Mouse (Mus musculus): ENCODE results near the gene Itgal. TPM values are rescaled to one million over a fixed set of nuclear protein-coding genes. Genes with fewer than 3 reads are reported as not detected.
A peak's percentile ranks its signal among the peaks of the same experiment; 100 is the strongest.
"Not testable (repeated sequence)": the region's sequence is repeated elsewhere in the genome, so short reads cannot be mapped to it uniquely, and the experiment has no call there.

Gene Itgal
- total and polyA plus RNA-seq, 3 experiments: 1.7 to 2.4 (median 1.7) TPM

DNA sequence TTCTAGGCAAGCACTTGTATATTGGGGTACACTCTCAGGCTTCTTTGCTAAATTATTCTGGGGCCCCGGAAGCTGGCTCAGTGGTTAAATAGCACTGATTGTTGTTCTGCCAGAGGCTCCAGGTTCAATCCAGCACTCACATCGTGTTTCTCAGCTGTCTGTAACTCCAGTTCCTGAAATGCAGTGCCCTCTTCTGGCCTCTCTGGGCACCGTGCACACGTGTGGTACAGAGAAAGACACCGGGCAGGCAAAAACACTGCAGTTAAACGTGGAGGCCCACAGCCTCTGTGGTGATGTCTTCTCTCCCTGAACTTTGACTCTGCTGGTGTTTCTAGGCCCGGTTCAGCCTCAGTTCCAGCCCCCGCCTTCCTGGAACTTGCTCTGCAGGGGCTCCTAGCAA lies 17.7 kb upstream of the Itgal start:
- peak; percentile 57 for DNase-seq

DNA sequence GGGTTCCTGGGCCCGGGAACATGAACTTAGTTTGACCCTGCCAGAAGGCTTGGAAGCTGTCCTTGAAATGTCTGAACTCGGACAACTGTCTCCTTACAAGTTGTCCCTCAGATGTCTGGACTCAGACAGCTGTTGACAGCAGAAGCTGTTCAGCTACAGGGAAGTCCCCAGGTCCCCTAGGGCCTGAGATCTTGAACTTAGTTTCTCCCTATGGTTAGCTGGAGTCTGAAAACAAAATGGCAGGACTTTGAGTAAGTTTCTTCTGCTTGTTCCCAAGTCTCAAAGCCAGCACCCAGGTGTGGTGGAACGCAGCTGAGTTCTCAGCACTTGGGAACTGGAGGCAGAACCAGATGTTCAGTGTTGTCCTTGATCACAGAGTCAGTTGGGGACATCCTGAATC lies 16.0 kb upstream of the Itgal start:
- no peak for DNase-seq

DNA sequence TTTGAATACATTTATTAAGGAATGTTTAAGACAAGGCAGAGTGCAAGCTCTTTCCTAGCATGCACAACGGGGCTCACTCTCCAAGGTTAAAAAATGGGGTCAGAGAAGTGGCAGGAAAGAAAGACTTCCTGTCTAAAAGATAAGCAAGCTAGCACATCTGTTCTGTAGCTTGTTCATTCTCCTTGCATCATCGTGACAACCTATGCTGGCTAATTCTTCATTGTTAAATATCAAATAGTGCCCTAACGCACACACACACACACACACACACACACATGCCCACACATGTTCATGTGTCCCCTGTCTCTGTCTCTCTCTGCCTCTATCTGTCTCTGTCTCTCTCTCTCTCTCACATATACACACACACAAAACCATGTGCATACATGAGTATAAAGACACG lies 14.9 kb upstream of the Itgal start:
- no peak for DNase-seq

DNA sequence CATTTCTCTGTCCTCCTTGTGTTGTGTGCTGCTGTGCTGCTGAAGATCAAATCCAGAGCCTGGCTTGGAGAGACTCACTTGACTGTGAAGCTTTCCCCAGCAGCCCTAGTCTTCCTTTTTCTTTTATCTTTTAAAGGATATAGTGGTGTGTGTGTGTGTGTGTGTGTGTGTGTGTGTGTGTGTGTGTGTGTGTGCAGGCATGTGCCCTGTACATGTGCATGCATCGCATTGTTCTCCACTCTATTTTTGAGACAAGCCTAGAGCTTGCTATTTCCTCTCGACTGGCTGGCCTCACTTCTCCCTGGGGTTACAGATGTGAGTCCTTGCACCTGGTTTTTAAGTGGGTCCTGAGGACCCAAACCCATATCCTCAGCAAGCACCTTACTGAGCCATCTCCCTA lies 13.9 kb upstream of the Itgal start:
- DNase-seq: no peak

DNA sequence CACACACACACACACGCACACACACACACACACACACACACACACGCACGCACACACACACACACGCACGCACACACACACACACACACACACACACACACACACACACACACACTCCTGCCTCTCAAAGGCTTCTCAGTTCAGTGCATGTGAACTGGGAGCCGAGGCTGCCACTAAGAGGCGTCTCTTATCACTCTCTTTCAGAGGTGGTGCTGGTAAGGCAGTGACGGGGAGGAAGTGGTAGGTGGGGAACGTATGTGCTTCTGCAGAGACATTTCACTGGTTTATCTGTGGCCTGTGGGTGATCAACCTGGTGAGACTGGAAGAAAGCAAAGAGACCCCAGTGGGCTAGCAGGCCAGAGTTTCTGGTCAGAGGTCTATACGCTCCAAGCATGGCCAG lies 10.9 kb upstream of the Itgal start:
- DNase-seq: no peak

DNA sequence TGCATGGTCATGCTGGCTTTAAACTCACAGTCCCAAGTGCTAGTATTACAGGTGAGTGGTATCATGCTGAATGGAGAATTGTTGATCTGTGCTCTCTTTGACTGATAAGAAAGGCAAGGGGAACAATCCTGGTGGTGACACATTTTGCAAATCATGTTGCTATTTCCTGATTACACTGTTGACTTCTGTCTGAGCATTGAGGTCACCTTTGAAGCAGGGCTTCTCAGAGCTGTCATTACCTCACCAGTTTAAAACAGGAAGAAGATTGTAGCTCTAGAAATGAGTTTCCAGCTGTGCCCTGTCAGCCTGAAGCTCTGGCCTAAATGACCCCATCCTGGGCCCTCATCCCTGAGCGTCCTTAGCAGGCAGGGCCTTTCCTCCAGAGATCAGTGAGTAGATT lies 8.1 kb upstream of the Itgal start:
- no peak for DNase-seq

DNA sequence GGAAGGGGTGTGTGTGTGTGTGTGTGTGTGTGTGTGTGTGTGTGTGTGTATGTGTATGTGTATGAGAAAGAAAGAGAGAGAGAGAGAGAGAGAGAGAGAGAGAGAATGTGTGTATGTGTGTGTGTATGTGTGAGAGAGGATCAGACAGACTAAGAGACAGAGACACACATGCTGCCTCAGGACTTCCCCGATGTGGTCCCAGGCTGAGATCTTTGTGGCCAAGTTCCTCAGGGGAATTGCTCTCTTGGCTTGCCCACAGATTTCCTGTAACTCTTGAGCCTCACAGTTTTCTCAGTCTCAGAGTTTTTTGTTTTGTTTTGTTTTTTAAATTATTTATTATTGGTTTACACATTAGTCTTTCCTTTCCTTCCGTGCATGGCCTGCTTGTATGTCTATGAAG lies 6.8 kb upstream of the Itgal start:
- no peak for DNase-seq

DNA sequence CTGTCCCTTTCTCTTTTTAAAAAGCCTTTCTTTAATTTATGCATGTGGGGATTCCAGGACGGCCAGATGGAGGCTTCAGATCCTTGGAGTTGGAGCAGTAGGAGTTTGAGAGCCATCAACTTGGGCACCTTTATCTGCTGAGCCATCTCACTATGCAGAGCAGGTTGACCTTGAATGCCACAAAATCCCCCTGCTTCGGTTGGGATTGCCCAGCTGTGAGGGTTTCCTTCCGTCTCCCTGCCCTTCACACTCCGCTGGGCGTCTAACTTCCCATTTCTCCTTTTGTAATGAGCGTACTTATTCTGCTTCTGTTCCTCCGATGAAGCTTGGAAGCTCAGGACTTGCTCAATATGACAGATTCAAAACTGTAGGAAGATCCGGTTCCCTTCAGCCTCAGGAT lies 5.9 kb upstream of the Itgal start:
- no peak for DNase-seq

DNA sequence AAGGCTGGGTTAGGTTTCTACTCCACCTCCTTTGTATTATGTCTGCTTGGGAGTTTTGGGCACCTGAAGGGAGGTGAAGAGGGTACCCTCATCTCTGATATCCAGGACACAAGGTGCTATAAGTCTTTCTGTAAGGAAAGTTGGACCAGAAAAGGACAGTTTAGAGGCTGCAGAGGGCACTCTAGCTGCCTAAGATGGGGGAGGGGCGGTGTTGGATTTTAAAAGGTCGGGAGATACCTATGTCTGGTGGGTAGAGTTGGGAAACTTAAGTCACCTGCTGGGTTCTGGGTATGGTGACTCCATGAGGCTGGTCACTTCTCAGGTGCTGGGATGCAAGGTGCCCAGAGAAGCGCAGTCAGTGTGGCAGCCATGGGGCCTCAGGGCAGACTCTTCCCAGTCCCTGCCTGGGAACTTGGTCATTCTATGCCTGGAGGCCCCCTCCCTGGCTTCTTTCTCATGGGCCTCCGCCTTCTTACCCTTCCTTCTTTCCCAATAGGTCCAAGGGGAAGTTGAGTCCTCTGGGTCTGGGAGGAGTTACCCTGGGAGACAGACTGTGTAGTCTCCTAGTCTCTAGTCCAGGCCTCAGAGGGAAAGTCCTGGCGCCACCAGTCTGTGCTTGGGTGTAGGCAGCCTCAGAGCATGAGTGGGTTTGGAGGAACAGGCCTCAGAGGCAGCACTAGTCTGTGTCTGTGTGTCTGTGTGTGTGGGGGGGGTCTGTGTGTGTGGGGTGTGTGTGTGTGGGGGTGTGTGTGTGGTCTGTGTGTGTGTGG lies 911 bp downstream of the Itgal start:
- no peak for DNase-seq

DNA sequence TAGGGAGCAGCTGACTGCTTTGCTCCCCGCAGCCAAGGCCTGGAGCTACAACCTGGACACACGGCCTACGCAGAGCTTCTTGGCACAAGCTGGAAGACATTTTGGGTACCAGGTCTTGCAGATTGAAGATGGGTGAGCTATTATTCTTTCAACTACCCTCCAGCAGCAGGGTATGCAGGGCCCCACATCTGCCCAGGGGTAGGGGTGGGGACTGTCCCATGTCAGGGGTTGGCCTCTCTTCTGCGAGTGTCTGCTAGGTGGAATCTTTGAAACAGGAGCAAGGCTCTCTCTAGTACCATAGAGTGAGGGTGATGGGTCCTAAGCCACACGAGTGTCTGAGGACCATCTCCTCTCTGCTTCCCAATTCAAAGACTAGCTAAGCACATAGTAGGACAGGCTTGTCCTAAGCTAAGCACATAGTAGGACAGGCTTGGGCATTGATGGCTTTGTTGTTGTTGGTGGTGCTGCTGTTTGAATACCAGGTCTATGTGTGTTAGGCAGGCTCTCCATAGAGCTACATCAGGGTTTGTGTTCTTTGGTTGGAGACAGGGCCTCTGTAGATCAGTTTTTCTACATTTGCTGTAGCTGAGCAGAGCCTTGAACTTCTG lies 1.6 kb downstream of the Itgal start:
- DNase-seq: no peak

DNA sequence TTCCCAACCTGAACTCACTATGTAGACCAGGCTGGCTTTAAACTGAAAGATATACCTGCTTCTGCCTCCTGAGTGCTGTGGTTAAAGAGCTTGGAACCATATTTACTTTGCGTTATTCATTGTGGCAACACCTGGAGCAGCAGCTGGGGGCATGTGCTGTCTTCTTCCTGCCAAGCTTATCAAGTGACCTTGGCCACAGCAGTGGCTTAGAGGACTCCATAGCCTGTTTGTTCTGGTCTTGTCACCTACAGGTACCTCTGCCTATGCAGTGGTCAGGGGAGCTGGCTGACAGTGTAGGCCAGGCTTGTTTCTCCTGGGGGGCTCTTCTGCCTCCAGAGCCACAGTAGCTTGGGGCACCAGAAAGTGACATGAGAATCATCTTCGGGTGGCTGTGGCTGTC lies 12.4 kb downstream of the Itgal start:
- no peak for DNase-seq

DNA sequence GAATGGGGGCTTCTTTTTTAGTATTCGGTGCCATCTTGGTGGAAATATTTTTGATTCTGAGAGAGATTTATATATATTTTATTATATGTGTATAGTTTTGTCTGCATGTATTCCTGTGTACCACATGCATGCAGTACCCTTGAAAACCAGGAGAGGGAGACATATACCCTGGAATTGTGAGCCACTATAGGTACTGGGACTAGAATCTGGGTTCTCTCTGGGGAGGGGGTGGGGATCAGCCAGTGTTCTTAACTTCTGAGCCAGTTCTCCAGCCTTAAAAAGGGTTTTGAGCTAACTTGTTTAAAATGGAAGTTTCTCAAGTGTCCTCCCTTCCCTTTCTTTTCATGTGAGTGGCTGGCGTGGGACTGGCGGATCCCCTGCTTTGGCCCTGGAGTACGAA lies 12.8 kb downstream of the Itgal start:
- DNase-seq: peak; percentile 32

DNA sequence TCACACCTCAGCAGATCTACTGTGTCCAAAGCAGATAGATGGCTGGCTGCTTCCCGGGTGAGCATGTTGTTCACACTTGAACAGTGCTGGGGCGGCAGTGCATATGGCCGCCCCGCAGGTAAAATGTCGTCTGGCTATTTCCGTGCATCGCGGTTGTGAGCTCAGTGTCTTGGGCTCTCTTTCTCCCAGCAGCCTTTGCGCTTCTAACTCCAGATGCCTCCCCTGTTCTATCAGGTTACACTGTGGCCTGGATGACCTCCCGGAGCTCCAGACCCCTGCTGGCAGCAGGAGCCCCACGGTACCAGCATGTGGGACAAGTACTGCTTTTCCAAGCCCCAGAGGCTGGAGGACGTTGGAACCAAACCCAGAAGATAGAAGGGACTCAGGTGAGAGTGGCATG lies 13.9 kb downstream of the Itgal start:
- DNase-seq: no peak

DNA sequence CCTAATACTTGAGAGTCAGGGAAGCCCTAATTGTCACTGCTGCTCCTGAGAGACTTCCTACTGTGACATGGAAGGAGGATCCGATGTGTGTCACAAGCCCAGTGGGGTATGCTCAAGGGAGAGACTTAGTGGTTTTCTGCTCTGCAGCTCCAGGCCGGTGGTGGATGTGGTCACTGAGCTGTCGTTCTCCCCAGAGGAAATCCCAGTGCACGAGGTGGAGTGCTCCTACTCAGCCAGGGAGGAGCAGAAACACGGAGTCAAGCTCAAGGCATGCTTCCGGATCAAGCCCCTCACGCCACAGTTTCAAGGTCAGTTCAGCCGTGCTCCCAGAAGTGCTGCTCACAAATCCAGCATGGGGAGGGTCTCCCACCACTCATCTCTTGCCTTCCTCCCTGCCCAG lies 17.9 kb downstream of the Itgal start:
- no peak for DNase-seq

DNA sequence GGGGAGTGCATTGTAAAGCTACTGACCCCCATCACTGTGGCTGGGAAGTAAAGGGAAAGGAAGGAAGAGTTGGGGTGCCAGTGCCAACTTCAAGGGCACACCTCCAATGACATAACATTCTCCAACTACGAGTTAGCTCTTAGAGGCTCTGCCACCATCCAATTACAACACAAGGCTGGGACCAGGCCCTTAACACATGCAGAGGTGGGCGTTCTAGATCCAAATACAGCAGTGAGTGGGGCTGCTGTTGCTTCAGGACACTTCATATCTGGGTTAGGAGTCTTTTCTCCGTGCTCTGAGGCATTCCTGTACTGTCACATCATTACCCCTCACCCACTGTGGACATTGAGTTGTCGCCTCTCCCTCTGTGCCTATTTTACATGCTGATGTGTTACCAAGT lies 25.0 kb downstream of the Itgal start:
- no peak for DNase-seq

DNA sequence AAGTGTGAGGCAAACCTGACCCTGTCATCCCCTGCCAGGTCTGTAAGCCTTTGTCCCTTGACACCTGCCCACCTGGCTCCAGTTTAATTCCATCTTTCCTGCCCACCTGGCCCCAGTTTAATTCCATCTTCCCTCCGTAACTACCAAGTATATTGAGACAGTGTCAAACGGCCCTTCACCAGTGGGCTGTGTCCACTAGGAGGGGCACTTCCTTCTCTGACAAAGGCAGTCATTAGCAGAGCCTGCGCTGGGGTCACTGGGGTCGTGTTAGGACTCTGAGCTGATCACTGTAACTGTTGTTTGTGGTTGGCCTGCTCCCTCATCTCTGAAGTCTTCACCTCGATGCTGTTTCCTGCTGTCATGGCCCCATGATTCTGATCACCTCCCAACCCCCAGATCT lies 26.0 kb downstream of the Itgal start:
- no peak for DNase-seq

DNA sequence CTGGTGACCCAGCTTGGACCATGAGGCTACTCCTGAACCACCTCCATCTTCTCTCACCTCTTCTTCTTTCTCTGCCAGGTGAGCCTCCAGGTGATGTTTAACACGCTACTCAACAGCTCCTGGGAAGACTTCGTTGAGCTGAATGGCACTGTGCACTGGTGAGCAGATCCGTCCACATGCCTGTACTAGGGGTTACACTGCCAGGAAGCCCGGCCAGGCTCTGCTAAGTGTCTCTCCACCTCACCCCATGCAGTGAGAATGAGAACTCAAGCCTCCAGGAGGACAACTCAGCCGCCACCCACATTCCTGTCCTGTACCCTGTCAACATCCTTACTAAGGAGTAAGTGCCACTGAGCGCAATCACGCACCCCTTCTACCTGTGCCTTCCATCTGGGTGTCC lies 28.9 kb downstream of the Itgal start:
- DNase-seq: no peak

DNA sequence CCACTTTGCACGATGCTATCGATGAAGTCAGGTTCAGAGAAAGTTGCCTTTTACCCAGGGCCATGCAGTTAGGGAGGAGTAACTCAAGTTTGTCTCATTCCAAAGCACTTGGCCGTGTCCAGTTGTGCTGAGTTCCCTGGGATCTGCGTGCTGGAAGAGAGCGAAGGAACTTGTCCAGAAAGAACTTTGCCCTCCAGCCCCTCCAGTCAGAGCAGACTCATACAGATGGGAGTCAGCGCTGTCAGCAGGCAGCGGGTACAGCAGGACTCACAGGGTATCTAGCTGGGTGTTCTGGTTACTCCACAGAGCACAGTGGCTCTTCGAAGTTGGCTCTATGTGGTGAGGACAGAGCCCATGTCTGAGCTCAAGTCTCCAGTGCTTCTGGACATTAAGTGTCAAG lies 29.5 kb downstream of the Itgal start:
- no peak for DNase-seq

DNA sequence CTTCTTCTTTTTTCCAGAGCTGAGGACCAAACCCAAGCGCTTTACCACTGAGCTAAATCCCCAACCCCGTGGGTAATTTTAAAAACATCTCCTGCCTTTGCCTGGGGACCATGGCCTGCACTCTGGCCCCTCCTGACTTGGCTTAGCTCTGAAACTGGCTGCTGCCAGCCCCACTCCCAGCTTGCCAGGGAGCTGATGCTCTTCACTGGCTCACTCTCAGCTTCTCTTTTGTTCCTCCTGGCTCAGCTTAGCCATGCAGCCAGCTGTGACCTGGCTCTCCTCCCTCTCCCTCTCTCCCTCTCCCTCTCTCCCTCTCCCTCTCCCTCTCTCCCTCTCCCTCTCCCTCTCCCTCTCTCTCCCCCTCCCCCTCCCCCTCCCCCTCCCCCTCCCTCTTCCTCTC lies 30.6 kb downstream of the Itgal start:
- no peak for DNase-seq

DNA sequence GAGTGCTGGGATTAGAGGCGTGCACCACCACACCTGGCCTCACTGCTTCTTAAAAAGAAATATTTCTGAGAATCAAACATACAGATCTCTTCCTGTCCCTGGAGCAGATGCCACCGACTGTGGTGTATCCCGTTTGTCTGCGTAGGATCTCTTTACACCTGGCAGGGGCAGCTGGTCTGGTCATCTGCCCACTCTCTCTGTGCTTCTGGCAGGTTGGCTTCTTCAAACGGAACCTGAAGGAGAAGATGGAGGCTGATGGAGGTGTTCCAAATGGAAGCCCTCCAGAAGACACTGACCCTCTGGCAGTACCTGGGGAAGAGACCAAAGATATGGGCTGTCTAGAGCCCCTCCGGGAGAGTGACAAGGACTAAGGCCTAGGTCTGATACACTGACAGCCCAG lies 37.2 kb downstream of the Itgal start:
- no peak for DNase-seq

DNA sequence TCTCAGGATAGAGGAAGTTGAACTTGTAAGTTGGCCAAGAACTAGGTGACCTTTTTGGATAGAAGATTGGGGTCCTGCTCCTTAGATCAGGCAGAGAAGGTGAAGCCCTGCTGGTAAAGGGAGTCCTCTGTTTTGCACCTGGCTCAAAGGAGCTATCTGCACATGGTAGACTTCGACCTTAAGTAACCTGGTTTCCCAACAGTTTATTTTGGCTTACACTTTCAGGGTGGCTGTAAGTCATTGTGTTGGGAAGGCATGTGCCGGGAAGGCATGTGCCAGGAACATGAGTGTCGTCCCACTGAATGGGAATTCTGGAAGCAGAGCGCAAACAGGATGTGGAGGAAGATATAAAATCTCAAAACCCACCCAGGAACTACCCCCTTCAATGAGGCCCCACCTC lies 39.5 kb downstream of the Itgal start:
- DNase-seq: no peak

DNA sequence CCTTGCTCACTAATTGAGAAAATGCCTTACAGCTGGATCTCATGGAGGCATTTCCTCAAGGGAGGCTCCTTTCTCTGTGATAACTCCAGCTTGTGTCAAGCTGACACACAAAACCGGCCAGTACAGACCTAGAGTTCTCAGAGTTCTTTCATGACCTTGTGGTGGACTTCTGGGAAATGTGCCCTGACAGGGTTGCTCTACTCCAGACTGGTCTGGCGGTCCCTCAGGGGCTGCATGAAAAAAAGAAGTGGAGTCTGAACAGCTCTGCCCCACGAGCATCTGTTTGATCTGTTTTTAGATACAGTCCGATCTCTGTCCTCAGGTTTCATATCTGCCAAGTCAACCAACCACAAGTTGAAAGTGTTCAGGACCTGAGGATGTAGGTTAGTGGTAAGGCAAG lies 41.6 kb downstream of the Itgal start:
- no peak for DNase-seq

DNA sequence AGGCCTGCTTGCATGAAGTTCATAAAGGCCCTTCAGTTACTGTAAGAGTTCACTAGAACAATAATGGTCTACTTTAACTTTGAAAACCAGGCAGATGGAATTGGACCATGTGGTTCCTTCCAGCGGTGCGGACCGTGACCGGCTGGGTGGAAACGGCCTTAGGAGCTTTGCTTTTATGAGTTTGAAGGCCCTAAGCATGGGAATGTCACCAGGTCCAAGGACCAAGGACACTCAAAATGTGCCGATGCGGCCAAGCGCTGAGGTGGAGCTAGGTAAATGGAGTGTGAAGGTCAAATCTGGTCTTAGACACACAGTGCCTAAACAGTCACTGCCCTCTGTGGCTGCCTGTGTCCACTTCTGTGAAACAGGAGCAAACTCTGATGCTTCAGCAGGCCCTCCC lies 45.3 kb downstream of the Itgal start:
- no peak for DNase-seq

DNA sequence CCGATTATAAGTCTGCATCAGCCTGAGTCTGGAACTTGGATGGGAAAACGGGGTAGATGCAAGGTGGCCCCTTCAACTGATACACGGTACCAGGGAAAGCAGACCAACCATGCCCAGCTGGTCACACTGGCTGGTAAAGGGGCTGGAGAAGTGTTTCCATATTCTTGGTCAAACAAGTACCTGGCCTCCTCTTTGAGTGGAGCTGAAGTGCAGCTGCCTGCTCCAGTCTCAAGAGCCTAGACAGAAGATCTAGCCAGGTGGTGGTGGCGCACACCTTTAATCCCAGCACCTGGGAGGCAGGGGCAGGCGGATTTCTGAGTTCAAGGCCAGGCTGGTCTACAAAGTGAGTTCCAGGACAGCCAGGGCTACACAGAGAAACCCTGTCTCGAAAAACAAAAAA lies 45.8 kb downstream of the Itgal start:
- DNase-seq: not testable (repeated sequence)
